Mouse (Mus musculus) cerebellum, adult 9-11 months (tissue): ENCODE results near the gene Olfr910.

Experiments used
- DNase-seq: peaks from one replicate; pipeline ENCODE4 v3.0.0; 2022

The Olfr910 gene

GRCm38 (mm10) chr9:38537549-38537948 lies at the start of gene Olfr910:
Olfr910 (plus strand) TSS chr9:38537849.
- DNase-seq = no peak

DNA sequence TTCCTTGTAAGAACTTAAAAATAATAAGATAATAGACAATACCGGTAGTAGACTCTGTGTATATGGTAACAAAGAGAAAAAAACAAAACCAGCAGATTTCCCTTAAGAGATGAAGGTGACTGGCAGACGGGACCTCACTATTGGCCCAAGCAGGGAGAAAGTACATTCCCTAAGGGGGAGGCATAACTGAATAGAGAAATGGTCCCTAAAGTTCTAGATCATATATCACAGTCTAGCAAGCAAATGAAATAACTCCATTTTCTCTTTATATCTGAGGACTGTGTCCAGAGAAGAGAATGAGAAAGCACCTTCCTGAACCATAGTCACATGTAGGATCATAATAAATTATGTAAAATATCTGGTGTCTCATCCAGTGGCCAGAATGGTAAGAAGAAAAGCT lies 42.1 kb upstream of the Olfr910 start, which contains the start of gene Olfr907:
TSS of gene Olfr907 (plus strand) at position 301 of the 400 bp plus-strand sequence.
- no peak for DNase-seq

DNA sequence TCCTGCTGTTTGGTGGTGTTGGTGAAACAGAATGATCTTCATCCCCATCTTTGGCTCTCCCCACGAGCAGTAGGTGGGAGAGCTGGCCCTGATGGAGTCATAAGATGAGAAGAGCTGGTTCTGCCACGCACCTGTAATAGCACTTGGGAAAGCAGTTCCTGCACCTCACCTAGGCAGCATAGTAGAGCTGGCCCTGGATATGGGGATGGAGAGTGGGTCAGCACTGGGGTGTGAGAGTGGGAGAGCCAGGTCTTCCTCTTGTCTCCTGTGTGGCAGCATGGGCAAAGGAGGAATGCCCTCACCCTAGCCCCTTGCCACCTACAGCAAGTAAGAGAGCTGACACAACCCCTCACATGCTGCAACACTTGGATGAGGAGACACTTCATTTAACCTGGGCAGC lies 25.3 kb upstream of the Olfr910 start:
- no peak for DNase-seq

DNA sequence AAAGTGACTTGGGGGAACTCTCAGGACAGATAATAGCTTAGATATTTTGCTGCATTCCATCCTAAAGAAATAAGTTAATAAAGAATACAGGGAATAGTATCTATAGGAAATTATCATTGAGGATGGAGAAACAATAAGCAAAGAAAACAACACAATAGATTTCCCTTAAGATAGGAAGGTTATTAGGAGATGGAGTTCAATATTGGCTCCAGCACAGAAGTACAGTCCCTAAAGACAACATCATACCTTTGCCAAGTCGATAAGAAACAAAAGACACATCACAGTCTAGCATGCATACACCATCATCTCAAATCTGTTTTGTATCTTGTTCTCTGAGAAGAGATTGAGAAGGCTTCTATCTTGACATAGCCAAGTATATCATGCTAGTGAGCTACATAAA lies 16.4 kb upstream of the Olfr910 start, which contains the start of gene Olfr911-ps1:
TSS of gene Olfr911-ps1 (plus strand) at position 301 of the 400 bp plus-strand sequence.
- DNase-seq = no peak

- DNase-seq = no peak
Observed at GRCm38 (mm10) chr9:38579878-38580277, 42.2 kb downstream of the Olfr910 start, which contains the start of gene Olfr912. Olfr912 (plus strand) TSS chr9:38580178.
